Mouse (Mus musculus): ENCODE measurements around the gene Prrt4.
"Not testable (repeated sequence)": the region's sequence is repeated elsewhere in the genome, so short reads cannot be mapped to it uniquely, and the experiment has no call there.

The Prrt4 gene

DNA sequence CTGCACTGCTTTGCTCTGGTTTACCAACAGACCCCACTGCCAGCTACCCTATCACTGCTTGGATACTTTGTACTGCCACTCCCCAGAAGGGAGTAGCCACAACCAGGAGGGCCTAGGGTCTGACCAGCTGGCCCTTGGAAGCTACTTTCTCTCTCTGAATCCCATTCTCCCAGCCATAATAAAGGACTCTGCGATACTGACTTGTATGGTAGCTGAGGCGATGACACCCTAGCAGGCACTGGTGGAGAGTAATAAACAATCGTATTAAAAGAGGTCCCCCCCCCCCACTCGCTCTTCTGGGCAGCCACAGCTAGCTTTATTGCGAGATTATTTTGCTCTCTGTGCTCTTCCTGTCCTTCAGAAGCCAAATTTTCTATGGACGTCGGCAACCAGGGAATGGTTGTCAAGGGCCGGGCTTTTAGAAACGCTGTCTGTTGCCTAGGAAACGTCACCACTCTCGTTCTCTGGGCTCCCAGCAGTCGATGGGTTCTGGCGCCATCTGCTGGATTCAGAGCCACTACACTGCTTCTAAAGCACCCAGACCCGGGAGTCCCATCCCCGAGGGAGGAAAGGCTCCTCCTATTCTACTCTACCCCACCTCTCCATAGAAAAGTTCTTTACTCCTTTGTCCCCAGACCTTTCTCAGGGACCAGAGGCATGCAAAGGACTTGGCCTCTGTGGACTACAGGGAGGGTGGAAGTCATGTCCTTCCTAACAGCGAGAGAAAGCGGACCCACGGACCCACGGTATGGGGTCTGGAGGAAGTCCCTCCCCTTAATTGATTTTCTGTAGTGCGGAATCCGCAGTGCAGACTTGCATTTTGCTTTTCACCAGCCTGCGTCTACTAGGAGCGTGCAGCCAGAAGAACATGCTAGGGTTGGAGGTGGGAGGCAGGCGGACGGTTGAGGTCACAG, 19.2 kb upstream of the Prrt4 start:
- peak; percentile 99 for DNase-seq (ENCODE audit: low read depth, low spot score)

GRCm38 (mm10) chr6:29195846-29196698, 16.7 kb upstream of the Prrt4 start:
- DNase-seq (ENCODE audit: low read depth, low spot score): peak; percentile 98

DNA sequence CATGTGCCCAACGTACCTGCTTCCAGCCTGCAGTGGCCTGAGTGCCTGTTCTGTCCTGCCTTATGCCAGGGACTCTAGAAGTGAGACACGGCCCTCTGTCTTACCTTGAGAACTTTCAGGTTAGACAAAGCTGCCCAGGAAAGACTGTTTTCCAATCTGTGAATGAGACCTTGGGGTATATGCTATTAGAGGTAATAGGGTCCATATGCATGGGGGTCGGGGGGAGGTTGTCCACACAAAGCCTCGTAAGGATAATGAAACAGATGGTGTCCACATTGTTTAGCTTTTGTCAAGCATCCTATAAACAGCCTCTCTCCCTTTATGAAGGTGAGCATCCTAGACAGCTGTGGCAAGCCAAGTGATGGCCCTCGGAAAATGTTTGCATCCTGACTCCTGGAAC, 15.8 kb upstream of the Prrt4 start:
- no peak for DNase-seq (ENCODE audit: low read depth, low spot score)

DNA sequence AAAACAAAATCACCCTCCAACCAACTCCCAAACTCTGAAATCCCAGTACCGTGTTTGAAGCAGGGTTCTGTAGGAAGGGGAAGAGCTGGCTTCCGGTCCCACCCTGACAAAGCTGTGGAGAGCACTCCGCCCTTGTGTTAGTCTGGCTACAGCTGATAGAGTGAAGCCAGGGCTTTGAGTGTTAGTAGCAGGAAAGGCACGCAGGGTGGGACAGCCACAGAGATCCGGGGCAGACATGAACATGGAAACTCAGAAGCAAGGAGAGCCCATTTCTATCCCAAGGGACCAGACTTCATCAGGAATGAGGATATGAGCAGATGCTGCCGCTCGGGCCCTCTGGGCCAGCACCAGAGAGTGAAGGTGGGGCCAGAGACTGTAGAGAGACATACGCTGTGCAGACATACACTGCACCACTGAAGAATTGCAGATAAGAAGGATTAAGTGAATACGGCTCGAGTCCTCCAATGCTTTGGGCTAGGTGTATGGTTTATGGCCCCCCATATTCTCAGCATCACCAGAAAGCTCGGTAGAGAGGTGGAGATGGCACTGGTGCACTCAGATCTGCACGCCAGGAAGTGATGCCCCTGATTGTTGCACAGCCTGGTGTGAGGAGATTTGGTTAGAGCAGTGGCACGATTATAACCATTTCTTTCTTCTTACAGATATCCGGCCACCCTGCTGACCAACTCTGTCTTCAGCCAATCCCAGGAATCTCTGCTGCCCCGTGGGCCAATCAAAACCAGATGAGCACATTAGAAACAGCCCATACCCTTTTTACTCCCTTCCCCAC, 14.8 kb upstream of the Prrt4 start:
- no peak for DNase-seq (ENCODE audit: low read depth, low spot score)

GRCm38 (mm10) chr6:29187936-29188335, 8.6 kb upstream of the Prrt4 start:
- no peak for DNase-seq (ENCODE audit: low read depth, low spot score)

DNA sequence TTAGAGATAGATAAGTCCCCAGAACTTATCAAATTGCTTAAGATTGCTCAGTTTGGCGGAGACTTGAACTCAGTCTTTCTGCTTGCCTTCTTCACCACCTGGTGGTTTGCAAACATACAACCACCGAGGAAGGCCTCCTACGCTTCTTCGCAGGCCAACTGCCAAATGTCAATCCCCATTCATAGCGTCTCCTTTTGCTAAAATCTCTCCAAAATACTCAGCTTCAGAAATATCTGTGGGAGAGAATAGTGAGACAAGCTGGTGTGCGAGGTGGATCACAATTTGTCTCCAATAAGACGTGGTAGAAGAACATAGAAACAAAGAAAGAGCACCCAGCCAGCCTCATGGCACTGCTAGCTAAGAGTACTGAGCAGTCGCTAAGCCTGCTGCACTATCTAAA, 459 bp upstream of the Prrt4 start:
- no peak for DNase-seq (ENCODE audit: low read depth, low spot score)

DNA sequence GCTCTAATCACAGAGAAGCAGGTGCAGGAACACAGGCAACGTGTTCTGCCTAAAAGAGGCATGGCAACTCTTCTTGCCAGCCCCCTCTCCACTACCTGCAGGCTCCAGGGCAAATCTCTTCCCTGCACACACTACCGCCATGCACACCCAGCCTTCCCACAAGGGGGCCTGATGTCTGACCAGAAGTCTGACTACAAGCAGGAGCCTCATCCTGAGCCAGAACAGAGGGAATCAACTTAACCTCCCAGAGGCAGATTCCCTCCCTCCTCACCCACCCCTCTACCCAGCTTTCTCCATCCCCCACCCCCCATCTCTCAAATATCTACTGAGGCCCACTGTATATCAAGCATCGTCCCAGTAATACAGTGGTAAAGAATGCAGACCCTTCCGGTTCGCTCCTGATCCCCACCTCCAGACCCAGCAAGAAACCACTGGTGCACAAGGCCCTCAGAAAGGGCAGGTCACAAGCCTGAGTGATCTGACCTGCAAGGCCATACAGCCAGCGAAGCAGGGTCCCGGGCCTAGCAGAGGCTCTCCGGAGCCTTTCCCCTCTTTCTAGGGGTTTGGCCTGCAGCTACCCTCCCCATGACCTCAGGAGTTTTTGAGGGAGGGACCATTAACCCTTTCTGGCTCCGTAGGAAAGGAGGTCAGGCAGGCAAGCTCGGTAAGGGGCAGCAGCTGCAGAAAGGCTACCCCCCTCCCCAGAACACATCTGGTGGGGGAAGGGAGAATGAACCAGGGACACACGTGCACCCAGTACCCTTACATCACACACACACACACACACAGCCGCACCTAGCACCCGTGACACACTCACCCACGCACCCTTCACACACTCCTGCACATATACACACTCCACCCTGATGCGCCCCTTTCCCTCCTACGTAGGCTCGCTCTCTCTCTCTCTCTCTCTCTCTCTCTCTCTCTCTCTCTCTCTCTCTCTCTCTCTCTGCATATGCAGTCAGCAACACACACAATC, 1.2 kb downstream of the Prrt4 start:
- no peak for DNase-seq (ENCODE audit: low read depth, low spot score)

GRCm38 (mm10) chr6:29175113-29175512, 4.3 kb downstream of the Prrt4 start:
- no peak for DNase-seq (ENCODE audit: low read depth, low spot score)

DNA sequence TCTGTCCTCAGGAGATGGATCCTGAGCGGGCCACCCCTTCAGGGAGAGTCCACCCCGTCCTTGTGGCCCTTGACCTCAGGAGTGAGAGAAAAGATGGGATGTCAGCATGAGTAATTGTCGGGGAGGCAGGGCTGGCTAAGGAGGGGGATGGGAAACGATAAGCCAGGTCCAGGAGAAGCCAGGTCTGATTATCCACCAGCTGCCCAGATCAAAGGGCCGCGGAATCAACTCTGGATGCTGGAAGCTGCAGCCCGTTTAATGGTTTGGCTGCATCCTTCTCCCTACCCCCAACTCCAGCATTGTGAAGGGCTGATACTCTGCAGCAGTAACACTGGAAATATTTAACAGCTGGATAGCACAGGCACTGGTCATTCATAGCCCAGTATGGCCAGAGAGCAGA, 5.0 kb downstream of the Prrt4 start:
- no peak for DNase-seq (ENCODE audit: low read depth, low spot score)

GRCm38 (mm10) chr6:29170952-29171388, 8.4 kb downstream of the Prrt4 start:
- peak; percentile 73 for DNase-seq (ENCODE audit: low read depth, low spot score)

DNA sequence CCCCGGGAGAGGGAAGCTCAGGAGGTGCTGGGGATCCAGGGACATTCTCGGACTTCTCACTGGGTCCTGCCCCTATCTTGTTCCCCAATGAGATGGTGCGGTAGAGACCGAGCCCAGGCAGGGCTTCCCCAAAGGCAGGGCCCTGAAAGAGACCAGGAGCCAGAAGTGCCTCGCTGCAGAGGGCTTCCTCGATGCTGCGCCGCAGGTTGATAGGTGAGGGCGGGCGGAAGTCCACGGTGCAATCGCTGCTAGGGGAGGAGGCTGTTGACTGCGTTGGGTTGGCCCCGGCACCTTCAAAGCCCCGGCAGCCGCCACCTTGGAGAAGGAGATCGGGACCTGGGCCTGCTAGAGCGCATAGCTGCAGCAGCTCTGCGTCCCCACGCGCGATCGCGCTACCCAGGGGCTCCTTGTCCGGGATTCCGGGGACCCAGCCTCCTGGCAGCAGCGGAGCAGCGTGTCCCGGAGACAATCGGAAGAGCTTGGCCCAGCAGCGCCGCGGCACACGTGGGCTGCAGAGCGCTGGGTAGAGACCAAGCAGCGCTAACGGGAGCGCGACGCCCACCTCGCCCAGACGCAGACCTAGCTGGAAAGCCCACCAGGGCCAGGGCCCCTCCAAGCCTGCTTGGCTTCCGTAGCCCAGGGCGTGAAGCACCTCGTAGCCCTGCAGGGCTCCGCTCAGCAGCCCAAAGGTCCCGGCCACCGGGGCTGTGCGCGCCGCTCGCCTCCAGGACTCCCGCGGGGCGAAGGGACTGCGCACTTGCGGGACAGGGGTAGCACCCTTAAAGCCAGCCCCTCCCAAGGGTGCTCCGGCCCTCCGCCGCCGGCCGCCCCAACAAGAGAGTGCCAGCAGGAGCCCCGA, 9.1 kb downstream of the Prrt4 start:
- DNase-seq (ENCODE audit: low read depth, low spot score): no peak

GRCm38 (mm10) chr6:29169675-29170062, 9.7 kb downstream of the Prrt4 start:
- DNase-seq (ENCODE audit: low read depth, low spot score): no peak

DNA sequence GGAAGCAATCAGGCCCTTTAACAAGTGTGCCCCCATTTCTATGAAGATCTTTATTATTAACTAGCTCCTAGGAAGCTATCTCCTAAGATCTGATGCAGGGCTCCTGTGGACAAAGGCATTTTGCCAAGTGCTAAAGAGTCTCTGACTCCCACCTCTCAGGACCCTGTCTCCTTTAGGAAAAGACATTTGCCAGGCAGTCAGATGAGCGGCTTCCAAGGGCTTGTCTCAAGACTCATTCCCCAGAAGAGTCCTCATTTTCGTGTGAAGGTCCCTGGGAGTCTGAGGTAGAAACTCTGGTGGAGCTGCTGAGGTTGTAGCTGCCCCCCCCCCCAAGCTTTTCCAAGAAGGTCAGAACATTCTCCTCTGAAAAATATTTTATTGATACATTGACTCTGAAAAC, 10.5 kb downstream of the Prrt4 start:
- no peak for DNase-seq (ENCODE audit: low read depth, low spot score)

DNA sequence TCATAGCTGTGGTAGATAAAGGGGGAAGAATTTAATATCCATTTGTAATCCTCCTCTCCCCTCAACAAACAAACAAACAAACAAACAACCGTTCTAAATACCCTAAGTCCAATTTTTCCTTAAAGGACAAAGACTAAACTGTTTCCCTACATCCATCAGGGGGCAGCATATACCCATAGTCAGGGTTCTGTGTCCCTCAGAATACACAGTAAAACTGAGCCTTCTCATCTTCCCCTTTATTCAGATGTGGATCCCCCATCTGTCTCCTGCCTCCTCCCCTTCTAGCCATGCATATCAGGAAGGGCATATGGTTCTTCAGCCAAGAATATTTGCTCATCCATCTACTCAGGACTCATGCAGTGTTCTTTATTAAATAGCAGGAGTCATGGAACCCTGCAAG, 13.2 kb downstream of the Prrt4 start:
- DNase-seq (ENCODE audit: low read depth, low spot score): peak; percentile 85

DNA sequence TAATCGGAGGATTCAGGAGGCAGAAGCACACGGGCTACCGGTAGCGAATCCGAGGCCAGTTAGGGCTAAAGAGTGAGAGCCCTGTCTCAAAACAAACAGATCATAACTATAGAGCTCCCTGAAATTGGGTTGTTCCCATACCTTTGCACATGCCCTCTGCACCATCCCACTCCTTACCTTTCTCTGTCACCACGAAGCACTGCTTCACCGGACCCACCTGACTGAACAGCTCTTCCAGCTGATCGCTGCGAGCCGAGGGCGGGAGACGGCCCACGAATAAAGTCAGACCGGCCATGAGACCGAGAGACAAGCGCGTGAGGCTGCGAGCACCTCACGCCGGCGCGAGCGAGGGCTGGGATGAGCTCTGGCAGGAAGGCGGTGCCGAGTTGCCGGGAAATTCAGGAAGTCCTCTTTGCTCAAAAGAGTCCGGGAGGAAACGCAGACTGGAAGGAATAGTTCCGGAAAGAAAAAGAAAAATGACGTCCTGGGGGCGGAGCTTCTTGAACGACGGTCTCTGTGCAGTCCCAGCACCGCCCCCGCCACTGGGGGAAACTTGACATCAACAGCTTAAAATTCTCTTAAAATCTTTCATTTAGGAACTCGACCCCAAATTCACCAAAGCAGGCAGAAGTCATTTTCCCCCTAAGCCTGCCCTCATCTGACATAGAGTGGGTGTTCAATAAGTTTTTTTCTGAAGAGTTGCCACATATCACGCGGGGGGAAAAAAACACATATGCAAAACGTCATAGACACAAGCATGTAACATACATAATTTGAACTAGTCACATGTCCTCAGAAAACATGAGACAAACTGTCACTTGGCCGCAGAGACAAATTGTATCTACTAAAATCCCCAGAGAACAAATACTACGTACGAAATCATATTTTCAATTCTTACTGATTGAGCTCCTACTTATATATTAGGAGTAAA, 14.8 kb downstream of the Prrt4 start, which contains the start of gene Rbm28:
Gene Rbm28 (minus strand): TSS at position 693 of the 931 bp plus-strand sequence.
- DNase-seq (ENCODE audit: low read depth, low spot score): peak; percentile 98

GRCm38 (mm10) chr6:29161291-29161690, 18.1 kb downstream of the Prrt4 start:
- not testable (repeated sequence) for DNase-seq (ENCODE audit: low read depth, low spot score)

GRCm38 (mm10) chr6:29160786-29161185, 18.6 kb downstream of the Prrt4 start:
- DNase-seq (ENCODE audit: low read depth, low spot score): no peak

GRCm38 (mm10) chr6:29156326-29156725, 23.1 kb downstream of the Prrt4 start:
- no peak for DNase-seq (ENCODE audit: low read depth, low spot score)
